Mouse (Mus musculus) cerebellum, adult 11 months (tissue): ENCODE results near the gene Ankrd35.
"Not testable (repeated sequence)": the region's sequence is repeated elsewhere in the genome, so short reads cannot be mapped to it uniquely, and the experiment has no call there.

Experiments
- DNase-seq: peaks from one replicate; pipeline ENCODE4 v3.0.0; 2022

Ankrd35 gene

GRCm38 (mm10) chr3:96674442-96674841, 4.5 kb downstream of the Ankrd35 start:
- no peak for DNase-seq

GRCm38 (mm10) chr3:96675171-96675570, 5.2 kb downstream of the Ankrd35 start:
- DNase-seq = no peak

GRCm38 (mm10) chr3:96675690-96676089, 5.8 kb downstream of the Ankrd35 start:
- DNase-seq = no peak

GRCm38 (mm10) chr3:96678456-96678855, 8.5 kb downstream of the Ankrd35 start:
- no peak for DNase-seq

GRCm38 (mm10) chr3:96679159-96679674, 9.3 kb downstream of the Ankrd35 start:
- DNase-seq = no peak

- DNase-seq = no peak
Measured at GRCm38 (mm10) chr3:96680269-96680956, 10.5 kb downstream of the Ankrd35 start.

GRCm38 (mm10) chr3:96683496-96683895, 13.6 kb downstream of the Ankrd35 start:
- no peak for DNase-seq

- DNase-seq = no peak
Measured at GRCm38 (mm10) chr3:96684151-96684821, 14.4 kb downstream of the Ankrd35 start.

GRCm38 (mm10) chr3:96684822-96685156, 14.9 kb downstream of the Ankrd35 start:
- no peak for DNase-seq

GRCm38 (mm10) chr3:96686057-96686456, 16.1 kb downstream of the Ankrd35 start:
- DNase-seq = not testable (repeated sequence)

- no peak for DNase-seq
Measured at GRCm38 (mm10) chr3:96688854-96689253, 18.9 kb downstream of the Ankrd35 start.

- DNase-seq = no peak
Measured at GRCm38 (mm10) chr3:96690298-96690697, 20.4 kb downstream of the Ankrd35 start.

GRCm38 (mm10) chr3:96692506-96692905, 22.6 kb downstream of the Ankrd35 start:
- no peak for DNase-seq

- DNase-seq = no peak
Measured at GRCm38 (mm10) chr3:96693579-96693978, 23.6 kb downstream of the Ankrd35 start.

GRCm38 (mm10) chr3:96696198-96696765, 26.4 kb downstream of the Ankrd35 start, which contains the start of gene Pias3:
Gene Pias3 (plus strand): TSS chr3:96696384.
- DNase-seq = peak; percentile 38

GRCm38 (mm10) chr3:96696766-96697732, 27.1 kb downstream of the Ankrd35 start:
- DNase-seq = peak; percentile 82

GRCm38 (mm10) chr3:96698993-96699690, 29.2 kb downstream of the Ankrd35 start:
- no peak for DNase-seq

GRCm38 (mm10) chr3:96700376-96700775, 30.4 kb downstream of the Ankrd35 start:
- no peak for DNase-seq

GRCm38 (mm10) chr3:96701003-96701402, 31.1 kb downstream of the Ankrd35 start:
- no peak for DNase-seq

- no peak for DNase-seq
Measured at GRCm38 (mm10) chr3:96704778-96705177, 34.8 kb downstream of the Ankrd35 start.

- no peak for DNase-seq
Measured at GRCm38 (mm10) chr3:96706217-96706616, 36.3 kb downstream of the Ankrd35 start.

GRCm38 (mm10) chr3:96706984-96707383, 37.1 kb downstream of the Ankrd35 start:
- no peak for DNase-seq
